17 mouse cellular contexts compared by ENCODE assay signal in genomic region chr11:106815331-106815730, GRCm38 (mm10). TPM values are rescaled to one million over a fixed set of nuclear protein-coding genes. Genes with fewer than 3 reads are reported as not detected.
A peak's percentile ranks its signal among the peaks of the same experiment; 100 is the strongest.
DNase-seq lines count a peak whose midpoint lies in the region; ATAC-seq and TF ChIP-seq lines count a peak whose summit lies in the region.
"Had no signal": no experiment of that assay in that cellular context is flagged by ENCODE, and none has a peak within 500 bp of the region (broad histone marks: within the 10 kb centered on the region; RNA-seq: fewer than 3 reads in every experiment).

No protein-coding gene starts in this region.

- no peak overlapping the region for H3K9ac ChIP-seq in embryonic facial prominence, embryonic 13.5 days
- H3K9ac ChIP-seq in intestine, postnatal 0 days (ENCODE audit: low read depth, low read length): no peak overlapping the region
- no peak overlapping the region for H3K9ac ChIP-seq in intestine, embryonic 16.5 days (ENCODE audit: low read depth, low read length)
- H3K9ac ChIP-seq: forebrain, embryonic 13.5 days; forebrain, postnatal 0 days; hindbrain, embryonic 14.5 days had no signal

- H3K4me2 ChIP-seq in embryonic facial prominence, embryonic 13.5 days: no peak overlapping the region
- no peak overlapping the region for H3K4me2 ChIP-seq in intestine, postnatal 0 days (replicated peaks; ENCODE audit: low read depth)
- H3K4me2 ChIP-seq in intestine, embryonic 16.5 days (ENCODE audit: low read depth, low read length): no peak overlapping the region
- H3K4me2 ChIP-seq: forebrain, embryonic 13.5 days; hindbrain, embryonic 14.5 days had no signal

- 90% methylated on average over 2 of the region's 2 CpGs for WGBS in embryonic facial prominence, embryonic 13.5 days
- WGBS in embryonic facial prominence, embryonic 10.5 days: 93% methylated on average over 2 of the region's 2 CpGs
- WGBS in intestine, postnatal 0 days: 92% methylated on average over 2 of the region's 2 CpGs
- WGBS in intestine, embryonic 16.5 days: 96% methylated on average over 2 of the region's 2 CpGs

- H3K4me3 ChIP-seq in embryonic facial prominence, embryonic 13.5 days: no peak overlapping the region
- H3K4me3 ChIP-seq in embryonic facial prominence, embryonic 10.5 days: no peak overlapping the region
- H3K4me3 ChIP-seq in intestine, postnatal 0 days (ENCODE audit: low read depth, low read length): no peak overlapping the region
- no peak overlapping the region for H3K4me3 ChIP-seq in intestine, embryonic 16.5 days (ENCODE audit: low read length)
- H3K4me3 ChIP-seq in bone marrow macrophage, adult 2 months (ENCODE audit: insufficient read depth, low read length): no peak overlapping the region
- H3K4me3 ChIP-seq: forebrain, embryonic 13.5 days; heart, embryonic 10.5 days had no signal

- H3K36me3 ChIP-seq in embryonic facial prominence, embryonic 13.5 days: peaks cover 93% of the 10 kb centered on the region
- H3K36me3 ChIP-seq in embryonic facial prominence, embryonic 10.5 days (replicated peaks): peaks cover 100% of the 10 kb centered on the region
- peaks cover 60% of the 10 kb centered on the region for H3K36me3 ChIP-seq in intestine, postnatal 0 days (ENCODE audit: control insufficient read depth, insufficient read depth)
- peaks cover 8% of the 10 kb centered on the region for H3K36me3 ChIP-seq in intestine, embryonic 16.5 days (ENCODE audit: control insufficient read depth, insufficient read depth, low read length)

- H3K27me3 ChIP-seq in embryonic facial prominence, embryonic 13.5 days: no peaks in the 10 kb centered on the region
- no peaks in the 10 kb centered on the region for H3K27me3 ChIP-seq in embryonic facial prominence, embryonic 10.5 days (replicated peaks; ENCODE audit: low read depth, poor library complexity, severe bottlenecking)
- no peaks in the 10 kb centered on the region for H3K27me3 ChIP-seq in intestine, postnatal 0 days (replicated peaks; ENCODE audit: control insufficient read depth, insufficient read depth, low read length)
- H3K27me3 ChIP-seq in intestine, embryonic 16.5 days (replicated peaks; ENCODE audit: control insufficient read depth, insufficient read depth, low read length): no peaks in the 10 kb centered on the region
- H3K27me3 ChIP-seq: forebrain, embryonic 13.5 days had no signal

- H3K27ac ChIP-seq in embryonic facial prominence, embryonic 13.5 days: peak overlapping the region; percentile 48; the same call in 1 of the 2 replicates
- no peak overlapping the region for H3K27ac ChIP-seq in embryonic facial prominence, embryonic 10.5 days (replicated peaks)
- H3K27ac ChIP-seq in intestine, postnatal 0 days (ENCODE audit: low read depth, low read length): peak overlapping the region; percentile 70
- no peak overlapping the region for H3K27ac ChIP-seq in intestine, embryonic 16.5 days (ENCODE audit: low read length)
- H3K27ac ChIP-seq in bone marrow macrophage, adult 2 months (ENCODE audit: insufficient read depth, low read depth, low read length): peak overlapping the region; percentile 25
- H3K27ac ChIP-seq: forebrain, embryonic 13.5 days; heart, embryonic 10.5 days; hindbrain, embryonic 14.5 days had no signal

- TF ChIP-seq POLR2A in bone marrow macrophage, adult 2 months (IDR thresholded peaks at IDR 0.05; ENCODE audit: borderline replicate concordance, low read depth, low read length): no peak

- ATAC-seq in embryonic facial prominence, embryonic 13.5 days (ENCODE audit: insufficient number of reproducible peaks, insufficient read depth, low FRiP score, low TSS enrichment, low read depth): no peak
- no peak for ATAC-seq in intestine, postnatal 0 days
- ATAC-seq in intestine, embryonic 16.5 days: no peak
- ATAC-seq: CD4-positive, CD25-positive, alpha-beta regulatory T cell, adult 4 months; forebrain, embryonic 13.5 days; forebrain, postnatal 0 days had no signal

- DNase-seq in embryonic facial prominence, embryonic 10.5 days (ENCODE audit: low spot score): no peak
- peak; percentile 81 for DNase-seq in brain, adult 2 months (ENCODE audit: low read depth, low spot score)
- no peak for DNase-seq in T-cell, adult 2 months (ENCODE audit: low spot score)
- DNase-seq: adrenal gland, postnatal 10 days; forebrain, postnatal 0 days; gastrocnemius, postnatal 36 days; heart, adult 18-20 months; heart, postnatal 10 days had no signal

- H3K4me1 ChIP-seq in embryonic facial prominence, embryonic 13.5 days: peaks cover 15% of the 10 kb centered on the region
- H3K4me1 ChIP-seq in embryonic facial prominence, embryonic 10.5 days: peaks cover 14% of the 10 kb centered on the region
- 0 out of 2 replicates have a peak, but pooled peaks cover 7% of the 10 kb centered on the region for H3K4me1 ChIP-seq in intestine, postnatal 0 days (replicated peaks; ENCODE audit: control insufficient read depth, insufficient read depth, low read length)
- H3K4me1 ChIP-seq in intestine, embryonic 16.5 days (ENCODE audit: control insufficient read depth, insufficient read depth, low read length): 0 out of 2 replicates have a peak, but pooled peaks cover 3% of the 10 kb centered on the region
- peaks cover 36% of the 10 kb centered on the region for H3K4me1 ChIP-seq in bone marrow macrophage, adult 2 months (ENCODE audit: control insufficient read depth, insufficient read depth, low read length)

- no peaks in the 10 kb centered on the region for H3K9me3 ChIP-seq in embryonic facial prominence, embryonic 13.5 days
- no peaks in the 10 kb centered on the region for H3K9me3 ChIP-seq in embryonic facial prominence, embryonic 10.5 days
- H3K9me3 ChIP-seq in intestine, postnatal 0 days (ENCODE audit: control insufficient read depth): no peaks in the 10 kb centered on the region
- H3K9me3 ChIP-seq in intestine, embryonic 16.5 days (ENCODE audit: control insufficient read depth, low read length): no peaks in the 10 kb centered on the region
- H3K9me3 ChIP-seq: forebrain, embryonic 13.5 days; G1E; heart, embryonic 10.5 days had no signal

- no peak for TF ChIP-seq CTCF in intestine, postnatal 0 days (IDR thresholded peaks at IDR 0.05; ENCODE audit: low read depth)
- no peak for TF ChIP-seq CTCF in bone marrow macrophage, adult 2 months (IDR thresholded peaks at IDR 0.05; ENCODE audit: low read depth, low read length)

RNA-seq across cellular contexts. Expression of gene Cep95, which starts 26.3 kb away (rescaled TPM):
- polyA plus RNA-seq in embryonic facial prominence, embryonic 13.5 days (2015; fragmentation: Nextera tagmentation; extraction: Ambion mirVana): 28.2 and 30.5 TPM in 2 replicates
- polyA plus RNA-seq in embryonic facial prominence, embryonic 10.5 days (2016; fragmentation: Nextera tagmentation; extraction: Ambion mirVana): 17.6 and 19.7 TPM in 2 replicates
- polyA plus RNA-seq in intestine, postnatal 0 days (2015; fragmentation: Nextera tagmentation; extraction: Ambion mirVana): 5.3 and 5.5 TPM in 2 replicates
- polyA plus RNA-seq in intestine, embryonic 16.5 days (2015; fragmentation: Nextera tagmentation; extraction: Ambion mirVana): 15.4 and 16.3 TPM in 2 replicates
- 24.4 and 26.6 TPM in 2 replicates for polyA plus RNA-seq in bone marrow macrophage, adult 2 months (2012; ENCODE audit: insufficient read depth, insufficient read length, missing spikeins)

RNA-seq across cellular contexts. Expression of gene Ddx5, which starts 26.3 kb away (rescaled TPM):
- 345 and 370 TPM in 2 replicates for polyA plus RNA-seq in embryonic facial prominence, embryonic 13.5 days (2015; fragmentation: Nextera tagmentation; extraction: Ambion mirVana)
- polyA plus RNA-seq in embryonic facial prominence, embryonic 10.5 days (2016; fragmentation: Nextera tagmentation; extraction: Ambion mirVana): 312 and 326 TPM in 2 replicates
- polyA plus RNA-seq in intestine, postnatal 0 days (2015; fragmentation: Nextera tagmentation; extraction: Ambion mirVana): 163 and 183 TPM in 2 replicates
- 227 and 230 TPM in 2 replicates for polyA plus RNA-seq in intestine, embryonic 16.5 days (2015; fragmentation: Nextera tagmentation; extraction: Ambion mirVana)
- polyA plus RNA-seq in bone marrow macrophage, adult 2 months (2012; ENCODE audit: insufficient read depth, insufficient read length, missing spikeins): 1,156 and 1,201 TPM in 2 replicates

RNA-seq across cellular contexts. Expression of gene Polg2, which starts 36.0 kb away (rescaled TPM):
- polyA plus RNA-seq in embryonic facial prominence, embryonic 13.5 days (2015; fragmentation: Nextera tagmentation; extraction: Ambion mirVana): 14.1 and 14.7 TPM in 2 replicates
- polyA plus RNA-seq in embryonic facial prominence, embryonic 10.5 days (2016; fragmentation: Nextera tagmentation; extraction: Ambion mirVana): 9.9 and 11.2 TPM in 2 replicates
- polyA plus RNA-seq in intestine, postnatal 0 days (2015; fragmentation: Nextera tagmentation; extraction: Ambion mirVana): 12.9 and 13.3 TPM in 2 replicates
- polyA plus RNA-seq in intestine, embryonic 16.5 days (2015; fragmentation: Nextera tagmentation; extraction: Ambion mirVana): 12.6 and 13.7 TPM in 2 replicates
- polyA plus RNA-seq in bone marrow macrophage, adult 2 months (2012; ENCODE audit: insufficient read depth, insufficient read length, missing spikeins): 8.9 and 11.4 TPM in 2 replicates

Comparison
In these comparisons a context has a peak if more than half of its experiments do, and no peak if none do; other contexts are left out.
1. H3K27ac ChIP-seq: peak in embryonic facial prominence, embryonic 13.5 days (single experiment), intestine, postnatal 0 days (single experiment) and bone marrow macrophage, adult 2 months (single experiment); none in embryonic facial prominence, embryonic 10.5 days (single experiment) and intestine, embryonic 16.5 days (single experiment).